Mouse (Mus musculus): ENCODE measurements around the gene Sema3f.

GRCm38 (mm10) chr9:107709697-107710483, at the start of gene Sema3f:
- TF ChIP-seq MAX (IDR thresholded peaks at IDR 0.05; ENCODE audit: low read depth) = no peak
- TF ChIP-seq USF1 (IDR thresholded peaks at IDR 0.05; ENCODE audit: low read depth) = no peak
- TF ChIP-seq TCF12 (IDR thresholded peaks at IDR 0.05; ENCODE audit: insufficient read depth, poor library complexity, severe bottlenecking) = no peak
- TF ChIP-seq POLR2A (IDR thresholded peaks at IDR 0.05; ENCODE audit: insufficient read length, low read depth) = peak; percentile 21
- TF ChIP-seq MYOG (IDR thresholded peaks at IDR 0.05; ENCODE audit: control insufficient read depth in 1 of 3, insufficient read depth in 1 of 3, insufficient read length in 2 of 3, low read depth in 2 of 3) = peak in 1 of 3 experiments; percentile 46
- no peak for TF ChIP-seq REST (IDR thresholded peaks at IDR 0.05; ENCODE audit: insufficient read depth, insufficient read length)
- no peak for TF ChIP-seq CEBPB (IDR thresholded peaks at IDR 0.05; ENCODE audit: insufficient read depth, poor library complexity, severe bottlenecking)
- TF ChIP-seq E2F4 (IDR thresholded peaks at IDR 0.05; ENCODE audit: insufficient read depth) = no peak
- no peak for TF ChIP-seq POLR2AphosphoS2 (IDR thresholded peaks at IDR 0.05; ENCODE audit: insufficient read length, low read depth)
- peak in 1 of 3 experiments; percentile 81 for TF ChIP-seq MYOD1 (IDR thresholded peaks at IDR 0.05; ENCODE audit: control insufficient read depth in 1 of 3, insufficient read length in 2 of 3, low read depth in 2 of 3)
- no peak for TF ChIP-seq SRF (IDR thresholded peaks at IDR 0.05; ENCODE audit: control insufficient read depth, insufficient read length, low read depth)
- no peak for TF ChIP-seq TCF3 (IDR thresholded peaks at IDR 0.05; ENCODE audit: insufficient read length, low read depth)

All from myocyte (in vitro differentiated cells).